Mouse (Mus musculus): ENCODE results near the gene Hist3h2ba.
A peak's percentile ranks its signal among the peaks of the same experiment; 100 is the strongest.

- TF ChIP-seq CTCF (IDR thresholded peaks at IDR 0.05) = peak; percentile 79
- peak; percentile 73 for TF ChIP-seq EP300 (IDR thresholded peaks at IDR 0.05)
Observed at GRCm38 (mm10) chr11:58954420-58955142, 5.9 kb downstream of the Hist3h2ba start, which contains the start of the genes Hist3h2a and Trim17.

Measured in lung, postnatal 0 days (tissue).